In the genomic region with DNA sequence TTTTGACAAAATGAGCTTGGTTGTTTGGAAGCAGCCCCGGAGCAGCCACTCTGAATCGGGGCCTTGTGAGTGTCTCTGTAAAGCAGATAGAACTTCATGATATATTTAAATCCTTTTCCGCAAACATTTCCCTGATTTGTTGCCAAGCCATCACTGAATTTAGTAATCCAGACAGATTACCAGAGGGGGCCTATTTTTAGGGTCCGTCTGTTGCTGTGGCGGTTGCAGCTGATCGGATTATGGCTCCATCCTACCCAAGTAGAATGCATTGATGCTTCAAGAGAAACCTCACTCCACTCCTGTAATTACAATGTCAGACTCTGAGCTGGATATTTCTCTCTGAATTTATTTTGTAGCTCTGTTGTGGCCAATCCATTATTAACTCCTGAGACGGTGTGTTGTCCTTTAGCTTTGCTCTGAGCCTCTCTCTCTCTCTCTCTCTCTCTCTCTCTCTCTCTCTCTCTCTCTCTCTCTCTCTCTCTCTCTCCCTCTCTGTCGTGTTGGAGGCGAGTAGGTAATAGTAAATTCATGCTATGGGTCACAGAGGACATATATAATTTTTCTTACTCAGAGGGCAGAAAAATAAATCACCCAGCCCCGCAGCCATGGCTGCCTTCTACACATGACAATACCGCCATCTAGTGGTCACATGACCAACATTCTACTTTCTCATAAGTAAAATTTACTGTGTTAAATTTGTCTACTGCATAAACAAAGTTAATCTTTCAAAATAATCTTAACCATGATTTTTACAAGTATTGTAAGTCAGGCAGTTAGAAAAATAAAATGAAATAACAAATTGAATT, we compare ENCODE assay signal across 8 mouse cellular contexts. TPM values are rescaled to one million over a fixed set of nuclear protein-coding genes. Genes with fewer than 3 reads are reported as not detected.
DNase-seq lines count a peak whose midpoint lies in the region; ATAC-seq and TF ChIP-seq lines count a peak whose summit lies in the region.
"Had no signal": no experiment of that assay in that cellular context is flagged by ENCODE, and none has a peak within 500 bp of the region (broad histone marks: within the 10 kb centered on the region; RNA-seq: fewer than 3 reads in every experiment).

No protein-coding gene starts in this region.

- ATAC-seq in granulocyte monocyte progenitor cell, adult 5-6 weeks (replicated peaks; ENCODE audit: poor library complexity, severe bottlenecking), result peak; percentile 59; the same call in 1 of the 2 replicates

- 0 out of 2 replicates have a peak overlapping the region, but pooled peaks have one; percentile 19 for H3K27ac ChIP-seq in layer of hippocampus, adult 2 months
- H3K27ac ChIP-seq: limb, embryonic 15.5 days had no signal

- DNase-seq in CD4-positive helper T cell, adult 2 months (ENCODE audit: low read depth, low spot score), result peak; percentile 33
- DNase-seq in ES-CJ7 (ENCODE audit: low read depth, low spot score), result peak; percentile 72
- peak; percentile 46 to 70 for DNase-seq in cerebellum, postnatal 25 days
- peak; percentile 41 to 71 for DNase-seq in layer of hippocampus, adult 2 months (ENCODE audit: low spot score in 2 of 2)
- DNase-seq in lung, postnatal 25 days (ENCODE audit: low spot score), result peak; percentile 41
- peak; percentile 72 to 76 for DNase-seq in right cerebral cortex, postnatal 10 days (ENCODE audit: low spot score in 2 of 2)

- peak overlapping the region; percentile 8; the same call in 1 of the 2 replicates for H3K4me3 ChIP-seq in layer of hippocampus, adult 2 months
- H3K4me3 ChIP-seq: limb, embryonic 15.5 days had no signal

- TF ChIP-seq CTCF in layer of hippocampus, adult 2 months (conservative IDR thresholded peaks at IDR 0.05), result peak; percentile 71

RNA-seq across cellular contexts. Expression of gene Anxa1, which starts 46.0 kb away (rescaled TPM):
- 195 and 239 TPM in 2 replicates for total RNA-seq in granulocyte monocyte progenitor cell, adult 5-6 weeks (2014; fragmentation: Nextera tagmentation)
- 534 and 546 TPM in 2 replicates for total RNA-seq in granulocyte monocyte progenitor cell, adult 5-6 weeks (2017)
- under 1 TPM; 0.71 to 1.00 TPM for total RNA-seq in layer of hippocampus, adult 2 months (2021)

Comparison
In these comparisons a context has a peak if more than half of its experiments do, and no peak if none do; other contexts are left out.
1. Peak in every context shown above with its lines: DNase-seq, ATAC-seq, H3K4me3 ChIP-seq and H3K27ac ChIP-seq.
2. RNA of gene Anxa1, which starts 46.0 kb away (total RNA-seq): 195 to 546 TPM in granulocyte monocyte progenitor cell, adult 5-6 weeks; 0.71 to 1.00 TPM in layer of hippocampus, adult 2 months; every median in the first group is over 10 times any median in the second.